Mouse (Mus musculus) heart, embryonic 12.5 days (tissue): Measurements from ENCODE around the gene Slc35c1. TPM values are rescaled to one million over a fixed set of nuclear protein-coding genes. Genes with fewer than 3 reads are reported as not detected.

ENCODE experiments used
- ATAC-seq: fragments of 200-750 bp; cut with Nextera tagmentation; 2 replicates; pipeline ENCODE4 v1.8.0; 2017; ENCODE audit warnings: moderate TSS enrichment, moderate library complexity; ENCODE audit not compliant: insufficient number of reproducible peaks, low FRiP score
- H3K27ac ChIP-seq: fragments of 300-500 bp; sonication (generic); 2 replicates; pipeline ENCODE4 v1.5.1; 2016; ENCODE audit warnings: mild to moderate bottlenecking, moderate library complexity; ENCODE audit not compliant: poor library complexity, severe bottlenecking
- H3K27me3 ChIP-seq: fragments of 300-500 bp; sonication (generic); replicated peaks from 2 replicates; pipeline ENCODE4 v1.6.1; 2016; ENCODE audit warnings: mild to moderate bottlenecking, moderate library complexity
- H3K36me3 ChIP-seq: fragments of 300-500 bp; sonication (generic); 2 replicates; pipeline ENCODE4 v1.6.1; 2016; ENCODE audit warnings: mild to moderate bottlenecking, moderate library complexity
- H3K4me1 ChIP-seq: fragments of 300-500 bp; sonication (generic); replicated peaks from 2 replicates; pipeline ENCODE4 v1.6.1; 2016; ENCODE audit warnings: mild to moderate bottlenecking
- H3K4me2 ChIP-seq: fragments of 300-500 bp; sonication (generic); 2 replicates; pipeline ENCODE4 v1.6.1; 2016; ENCODE audit warnings: mild to moderate bottlenecking, moderate library complexity
- H3K4me3 ChIP-seq: fragments of 300-500 bp; sonication (generic); 2 replicates; pipeline ENCODE4 v1.5.1; 2016; ENCODE audit warnings: mild to moderate bottlenecking
- H3K9ac ChIP-seq: fragments of 300-500 bp; sonication (generic); 2 replicates; pipeline ENCODE4 v1.6.1; 2016; ENCODE audit warnings: mild to moderate bottlenecking, moderate library complexity
- H3K9me3 ChIP-seq: fragments of 300-500 bp; sonication (generic); replicated peaks from 2 replicates; pipeline ENCODE4 v1.6.1; 2016; ENCODE audit warnings: mild to moderate bottlenecking, moderate library complexity
- WGBS: fragments of 180-500 bp; shearing (Covaris S2); methylation state at CpG from one replicate; pipeline ENCODE4 v1.1.7; 2016; 5-methylcytosine and 5-hydroxymethylcytosine counted together
- polyA plus RNA-seq: library from polyadenylated mRNA; unstranded; fragments of >200 nt; fragmentation: Nextera tagmentation; extraction: Ambion mirVana; gene quantifications from 2 replicates; pipeline ENCODE4 v1.2.1, GENCODE M21; 2016

Gene Slc35c1
- 10.1 and 10.6 TPM in 2 replicates for polyA plus RNA-seq

DNA sequence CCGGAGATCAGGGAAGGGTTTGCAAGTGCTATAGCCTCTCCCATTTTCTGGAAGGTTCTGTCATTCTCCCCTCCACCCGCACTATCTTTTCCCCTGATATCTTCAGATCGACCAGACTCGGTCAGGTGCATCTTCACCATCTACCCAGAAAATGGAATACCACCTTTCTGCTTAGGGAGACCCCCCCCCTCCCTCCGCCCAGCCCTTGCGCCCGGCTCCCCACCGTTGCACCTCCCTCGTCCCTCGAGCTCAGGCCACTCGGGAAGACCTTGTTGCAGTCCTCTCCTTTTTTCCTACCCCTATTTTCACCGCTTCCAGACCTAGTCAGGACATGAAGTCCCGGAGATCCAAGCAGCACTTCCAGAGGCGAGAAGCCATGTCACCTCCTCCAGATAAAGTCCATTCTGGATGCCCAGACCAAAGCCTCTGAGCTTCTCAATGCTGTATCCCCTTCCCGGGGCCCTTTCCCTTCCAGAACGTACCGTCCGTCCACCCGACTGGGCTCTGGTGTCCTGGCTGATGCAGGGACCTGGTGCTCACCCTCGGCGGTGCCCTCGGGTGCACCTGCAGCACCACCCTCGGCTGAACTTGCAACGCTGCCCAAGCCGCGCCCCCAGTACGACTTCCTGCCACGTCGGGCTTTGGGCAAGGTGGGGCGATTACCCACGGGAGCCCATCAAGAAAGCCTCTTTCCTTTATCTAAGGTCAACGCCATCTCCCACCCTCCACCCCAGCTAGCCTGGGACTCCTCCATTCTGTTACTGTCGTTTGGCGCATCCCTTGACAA, at the start of gene Slc35c1:
Gene Slc35c1 (minus strand): TSS at position 618 of the 787 bp plus-strand sequence.
- peak; percentile 36; the same call in 1 of the 2 replicates for ATAC-seq
- no peaks in the 10 kb centered on the region; the same call in 1 of the 2 replicates for H3K36me3 ChIP-seq
- peaks cover 26% of the 10 kb centered on the region for H3K27me3 ChIP-seq
- WGBS: under 1% methylated on average over 34 of the region's 34 CpGs
- 0 out of 2 replicates have a peak within 1 kb of the TSS, but pooled peaks have one; percentile 17 for H3K27ac ChIP-seq
- H3K4me3 ChIP-seq: peak within 1 kb of the TSS; percentile 94
- H3K9me3 ChIP-seq: no peaks in the 10 kb centered on the region
- H3K4me2 ChIP-seq: peak within 1 kb of the TSS; percentile 97
- peaks cover 42% of the 10 kb centered on the region for H3K4me1 ChIP-seq
- peak within 1 kb of the TSS; percentile 86 for H3K9ac ChIP-seq

DNA sequence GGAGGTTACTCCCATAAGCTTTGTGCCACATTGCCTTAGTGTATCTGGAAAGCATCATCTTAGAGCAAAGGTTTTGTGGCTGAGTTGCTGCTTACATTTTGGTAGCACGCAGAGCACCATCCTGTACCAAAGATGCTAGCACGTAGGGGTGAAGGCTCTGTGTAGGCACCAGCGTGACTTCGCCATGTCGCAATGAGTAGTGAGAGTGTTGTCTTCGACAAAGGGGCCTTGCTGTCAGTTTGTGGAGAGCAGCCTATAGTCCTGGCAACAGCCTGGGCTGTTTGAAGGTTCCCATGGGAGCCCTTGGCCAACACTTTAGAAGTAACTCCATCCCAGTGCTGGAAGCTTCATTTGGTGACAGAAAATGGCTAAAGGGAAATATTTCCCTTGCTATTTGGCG, 45.0 kb upstream of the Slc35c1 start:
- Histone ChIP-seq H3K36me3 (no peaks in the 10 kb centered on the region), H3K4me3 (no peak overlapping the region), H3K27me3 (no peaks in the 10 kb centered on the region), H3K4me2 (no peak overlapping the region), H3K27ac (no peak overlapping the region), H3K9ac (no peak overlapping the region), H3K4me1 (no peaks in the 10 kb centered on the region), H3K9me3 (no peaks in the 10 kb centered on the region)
- no peak for ATAC-seq
- 84% methylated on average over 7 of the region's 7 CpGs for WGBS

- Histone ChIP-seq H3K4me2 (no peak overlapping the region), H3K9me3 (no peaks in the 10 kb centered on the region), H3K36me3 (no peaks in the 10 kb centered on the region), H3K4me3 (no peak overlapping the region), H3K27me3 (no peaks in the 10 kb centered on the region), H3K4me1 (no peaks in the 10 kb centered on the region), H3K9ac (no peak overlapping the region), H3K27ac (no peak overlapping the region)
- WGBS: 76% methylated on average over 3 of the region's 3 CpGs
- ATAC-seq: no peak
Observed at GRCm38 (mm10) chr2:92503421-92503820, 43.1 kb upstream of the Slc35c1 start.

DNA sequence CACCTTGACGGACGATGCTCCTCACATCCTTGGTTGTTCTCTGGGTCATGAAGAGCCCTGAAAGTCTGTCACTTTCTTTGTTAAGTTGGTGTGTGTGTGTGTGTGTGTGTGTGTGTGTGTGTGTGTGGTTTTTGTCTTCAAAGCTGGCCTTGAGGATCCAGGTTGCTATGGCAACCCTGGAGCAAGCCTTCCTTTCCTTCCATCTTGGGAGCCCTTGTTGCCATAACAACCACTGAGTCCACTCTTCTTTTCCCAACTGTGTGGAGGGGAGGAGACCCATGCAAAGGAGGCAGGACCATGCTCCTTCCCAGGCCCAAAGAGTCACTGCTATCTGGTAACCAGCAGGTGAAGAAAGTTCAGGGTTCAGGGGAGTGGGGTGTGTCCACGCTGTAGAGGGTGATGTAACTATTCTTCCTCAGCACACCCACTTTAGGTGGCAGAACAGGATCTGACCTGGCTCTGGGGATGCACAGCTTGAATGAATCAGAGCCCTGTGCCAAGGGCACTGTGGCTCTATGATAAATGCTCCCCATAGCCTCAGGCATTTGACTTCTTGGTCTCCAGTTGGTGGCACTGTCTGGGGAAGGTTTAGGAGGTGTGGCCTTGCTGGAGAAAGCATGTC, 39.5 kb upstream of the Slc35c1 start:
- Histone ChIP-seq H3K4me3 (no peak overlapping the region), H3K27me3 (peaks cover 13% of the 10 kb centered on the region), H3K9me3 (no peaks in the 10 kb centered on the region), H3K27ac (no peak overlapping the region), H3K36me3 (no peaks in the 10 kb centered on the region), H3K4me1 (peaks cover 8% of the 10 kb centered on the region), H3K9ac (no peak overlapping the region), H3K4me2 (no peak overlapping the region)
- WGBS: 84% methylated on average over 3 of the region's 3 CpGs
- ATAC-seq: no peak

DNA sequence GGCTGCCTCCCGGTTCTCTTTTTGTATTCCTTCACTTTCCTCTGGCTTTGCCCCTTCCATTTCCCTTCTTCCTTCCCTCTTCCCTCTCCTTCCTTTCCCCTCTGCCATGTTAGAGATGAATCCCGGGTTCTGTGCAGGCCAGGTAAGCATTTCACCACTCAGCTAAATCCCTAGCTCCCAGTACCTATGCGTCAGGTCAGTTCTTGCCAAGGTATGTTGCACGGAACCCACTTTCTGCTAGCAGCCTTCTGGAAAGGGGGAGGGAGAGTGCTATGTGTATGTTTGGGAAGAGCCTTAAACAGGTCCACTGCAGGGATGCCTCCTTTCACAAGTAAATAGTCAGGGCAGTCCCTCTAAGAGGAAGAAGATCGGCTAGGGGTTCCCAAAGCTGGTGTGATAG, 36.8 kb upstream of the Slc35c1 start:
- no peak for ATAC-seq
- H3K36me3 ChIP-seq: no peaks in the 10 kb centered on the region
- 64% methylated on average over 5 of the region's 5 CpGs for WGBS
- H3K27ac ChIP-seq: no peak overlapping the region
- peaks cover 21% of the 10 kb centered on the region for H3K27me3 ChIP-seq
- no peak overlapping the region for H3K9ac ChIP-seq
- no peak overlapping the region for H3K4me3 ChIP-seq
- no peaks in the 10 kb centered on the region for H3K9me3 ChIP-seq
- no peak overlapping the region for H3K4me2 ChIP-seq
- peaks cover 12% of the 10 kb centered on the region for H3K4me1 ChIP-seq

DNA sequence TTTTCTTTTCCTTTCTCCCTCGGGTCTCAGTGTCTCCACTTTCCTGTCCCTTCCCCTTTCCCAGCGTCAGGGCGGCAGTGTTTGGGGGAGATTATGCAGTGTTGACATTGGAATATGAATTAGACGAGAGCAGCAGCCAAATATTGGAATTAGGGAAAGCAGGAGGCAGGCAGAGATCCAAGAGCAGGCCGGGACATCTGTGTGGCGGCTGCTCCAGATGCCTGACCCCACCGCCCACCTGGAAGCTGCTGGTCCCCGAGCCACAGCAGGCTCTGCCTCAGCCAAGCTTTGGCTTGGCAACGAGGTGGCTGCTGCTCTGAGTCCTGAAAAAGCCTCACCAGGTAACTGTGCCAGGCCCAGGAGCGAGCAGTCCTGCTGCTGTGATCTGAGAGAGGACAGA, 36.3 kb upstream of the Slc35c1 start:
- Histone ChIP-seq H3K4me3 (no peak overlapping the region), H3K36me3 (no peaks in the 10 kb centered on the region), H3K27ac (no peak overlapping the region), H3K9ac (no peak overlapping the region), H3K27me3 (peaks cover 21% of the 10 kb centered on the region), H3K4me2 (no peak overlapping the region), H3K9me3 (no peaks in the 10 kb centered on the region), H3K4me1 (peaks cover 16% of the 10 kb centered on the region)
- ATAC-seq: no peak
- 33% methylated on average over 10 of the region's 10 CpGs for whole genome bisulfite sequencing

DNA sequence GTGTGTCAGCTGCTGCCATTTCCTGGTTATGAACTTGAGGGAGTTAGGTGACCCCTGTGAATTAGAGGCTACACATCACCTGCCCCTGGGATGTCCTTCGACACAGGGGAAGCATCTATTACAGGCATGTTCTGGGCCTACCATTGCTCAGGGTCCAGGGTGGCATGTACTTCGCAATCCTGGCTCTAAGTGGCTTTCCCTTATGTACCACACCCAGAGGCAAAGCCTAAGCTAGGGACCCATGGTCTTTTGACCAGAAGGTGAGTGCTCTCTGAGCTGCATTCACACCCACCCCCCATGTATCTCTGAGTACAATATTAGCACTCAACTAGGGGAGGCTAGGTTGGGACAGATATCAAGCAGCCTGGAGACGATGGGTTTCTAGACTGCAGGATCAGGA, 34.6 kb upstream of the Slc35c1 start:
- peaks cover 21% of the 10 kb centered on the region for H3K27me3 ChIP-seq

GRCm38 (mm10) chr2:92494423-92494822, 34.1 kb upstream of the Slc35c1 start:
- no peak overlapping the region for H3K4me2 ChIP-seq
- peaks cover 21% of the 10 kb centered on the region for H3K27me3 ChIP-seq
- H3K27ac ChIP-seq: no peak overlapping the region
- H3K4me3 ChIP-seq: no peak overlapping the region
- H3K9ac ChIP-seq: no peak overlapping the region
- peaks cover 28% of the 10 kb centered on the region for H3K4me1 ChIP-seq
- no peak for ATAC-seq
- WGBS: 40% methylated on average over 8 of the region's 8 CpGs
- H3K9me3 ChIP-seq: no peaks in the 10 kb centered on the region
- H3K36me3 ChIP-seq: no peaks in the 10 kb centered on the region

More for the DNA sequence above, 34.6 kb upstream of the Slc35c1 start:
- WGBS: 79% methylated on average over 3 of the region's 3 CpGs
- Histone ChIP-seq H3K9me3 (no peaks in the 10 kb centered on the region), H3K4me3 (no peak overlapping the region), H3K27ac (no peak overlapping the region), H3K4me1 (peaks cover 28% of the 10 kb centered on the region), H3K9ac (no peak overlapping the region), H3K36me3 (no peaks in the 10 kb centered on the region), H3K4me2 (no peak overlapping the region)
- no peak for ATAC-seq

- Histone ChIP-seq H3K4me3 (no peak overlapping the region), H3K27ac (no peak overlapping the region), H3K36me3 (no peaks in the 10 kb centered on the region), H3K4me1 (peaks cover 28% of the 10 kb centered on the region), H3K27me3 (peaks cover 21% of the 10 kb centered on the region), H3K4me2 (no peak overlapping the region), H3K9me3 (no peaks in the 10 kb centered on the region), H3K9ac (no peak overlapping the region)
- WGBS: 71% methylated on average over 15 of the region's 15 CpGs
- ATAC-seq: no peak
Observed at GRCm38 (mm10) chr2:92493656-92494390, 33.5 kb upstream of the Slc35c1 start.

DNA sequence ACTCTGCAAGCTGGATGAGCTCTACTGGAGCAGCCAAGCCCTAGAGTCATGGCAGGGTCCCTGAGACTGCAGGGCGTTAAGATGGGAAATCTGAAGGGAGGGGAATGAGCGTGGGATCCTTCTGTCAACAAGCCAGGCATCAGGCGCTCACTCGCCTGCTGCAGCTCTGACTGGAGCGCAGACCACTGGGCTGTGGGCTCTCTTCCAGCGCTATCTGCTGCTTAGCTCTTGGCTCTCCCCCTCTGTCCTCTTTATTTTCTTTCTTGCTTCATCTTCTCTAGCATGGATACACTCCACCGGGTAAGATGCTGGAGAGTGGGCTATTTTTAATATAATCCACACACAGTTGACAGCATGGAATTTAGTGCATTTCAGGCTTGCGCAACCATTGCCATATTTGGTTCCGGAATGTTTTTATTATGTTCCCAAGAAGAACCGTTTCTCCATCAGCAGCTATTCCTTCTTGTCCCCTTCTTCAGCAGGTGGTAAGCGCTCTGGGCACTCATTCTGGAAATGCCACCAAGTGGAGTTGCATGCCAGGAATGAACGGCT, 31.7 kb upstream of the Slc35c1 start:
- no peaks in the 10 kb centered on the region for H3K36me3 ChIP-seq
- peak overlapping the region; percentile 42 for H3K4me2 ChIP-seq

DNA sequence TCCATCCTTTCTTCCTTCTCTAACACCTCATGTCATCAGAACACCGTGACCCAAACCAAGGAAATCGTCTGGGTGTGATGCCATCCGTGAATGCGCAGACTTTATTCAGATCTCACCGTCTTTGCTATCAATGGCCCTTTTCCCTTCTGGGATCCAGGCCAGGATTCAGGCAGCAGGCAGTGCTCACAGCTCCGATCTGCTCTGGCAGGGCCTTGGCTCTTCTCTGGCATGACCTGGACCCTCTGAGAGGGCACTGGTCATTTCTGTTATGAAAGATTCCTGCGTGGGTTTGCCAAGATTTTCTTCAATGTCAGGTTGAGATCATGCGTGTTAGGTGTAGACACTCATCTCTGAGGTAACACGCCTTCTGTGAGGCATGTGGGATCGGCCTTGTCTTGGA, 30.2 kb upstream of the Slc35c1 start:
- no peak for ATAC-seq
- Histone ChIP-seq H3K36me3 (no peaks in the 10 kb centered on the region), H3K9ac (no peak overlapping the region), H3K4me3 (no peak overlapping the region), H3K9me3 (no peaks in the 10 kb centered on the region), H3K4me2 (no peak overlapping the region), H3K27ac (no peak overlapping the region), H3K27me3 (peaks cover 29% of the 10 kb centered on the region), H3K4me1 (peaks cover 27% of the 10 kb centered on the region)
- 63% methylated on average over 10 of the region's 10 CpGs for WGBS

More for the DNA sequence above, 31.7 kb upstream of the Slc35c1 start:
- Histone ChIP-seq H3K4me3 (no peak overlapping the region), H3K9ac (no peak overlapping the region), H3K27me3 (peaks cover 31% of the 10 kb centered on the region), H3K4me1 (peaks cover 28% of the 10 kb centered on the region), H3K27ac (no peak overlapping the region), H3K9me3 (no peaks in the 10 kb centered on the region)
- ATAC-seq: 0 out of 2 replicates have a peak, but pooled peaks have one; percentile 17
- WGBS: 33% methylated on average over 12 of the region's 12 CpGs
